Mouse (Mus musculus): ENCODE measurements around the gene Dolk. TPM values are rescaled to one million over a fixed set of nuclear protein-coding genes. Genes with fewer than 3 reads are reported as not detected.

Dolk gene
- polyA plus RNA-seq, 1 experiment: 29.6 TPM

DNA sequence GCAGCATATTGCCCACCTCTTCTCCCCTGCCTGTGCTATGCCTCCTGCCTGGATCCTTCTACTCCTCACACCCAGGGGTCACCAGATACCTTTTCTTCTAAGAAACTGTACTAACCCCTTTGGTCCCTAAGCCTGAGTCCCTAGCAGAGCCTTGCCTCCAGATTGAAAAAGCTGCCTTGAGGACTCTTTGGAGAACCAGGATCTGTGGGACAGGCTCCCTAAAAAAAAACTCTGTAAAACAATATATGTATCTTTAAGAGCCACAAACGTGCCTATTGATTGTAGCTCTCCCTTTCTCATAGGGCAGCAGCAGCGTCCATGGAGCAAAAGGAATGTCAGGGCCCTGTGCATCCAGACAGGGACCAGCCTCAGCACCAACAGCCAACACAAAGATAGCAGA, 45.9 kb downstream of the Dolk start, which contains the start of gene Gm28035:
TSS of gene Gm28035 (plus strand) at position 301 of the 400 bp plus-strand sequence.
- H3K4me1 ChIP-seq (ENCODE audit: control insufficient read depth, insufficient read depth, low read length): peaks cover 25% of the 10 kb centered on the region
- no peak for DNase-seq
- no peaks in the 10 kb centered on the region for H3K27me3 ChIP-seq (replicated peaks; ENCODE audit: control insufficient read depth, insufficient read depth, low read length)
- whole genome bisulfite sequencing: 67% methylated on average over 2 of the region's 2 CpGs
- H3K4me3 ChIP-seq (ENCODE audit: insufficient read depth, low read depth, low read length): peak within 1 kb of the TSS; percentile 8
- H3K36me3 ChIP-seq (ENCODE audit: control insufficient read depth, insufficient read depth, low read length): 0 out of 2 replicates have a peak, but pooled peaks cover 2% of the 10 kb centered on the region
- H3K27ac ChIP-seq (ENCODE audit: insufficient read depth, low read depth, low read length): peak within 1 kb of the TSS; percentile 94
- TF ChIP-seq POLR2A (IDR thresholded peaks at IDR 0.05; ENCODE audit: low read depth, low read length) (no peak), CTCF (conservative IDR thresholded peaks at IDR 0.05; ENCODE audit: insufficient read depth, insufficient read length, low read depth, low read length) (no peak)

DNA sequence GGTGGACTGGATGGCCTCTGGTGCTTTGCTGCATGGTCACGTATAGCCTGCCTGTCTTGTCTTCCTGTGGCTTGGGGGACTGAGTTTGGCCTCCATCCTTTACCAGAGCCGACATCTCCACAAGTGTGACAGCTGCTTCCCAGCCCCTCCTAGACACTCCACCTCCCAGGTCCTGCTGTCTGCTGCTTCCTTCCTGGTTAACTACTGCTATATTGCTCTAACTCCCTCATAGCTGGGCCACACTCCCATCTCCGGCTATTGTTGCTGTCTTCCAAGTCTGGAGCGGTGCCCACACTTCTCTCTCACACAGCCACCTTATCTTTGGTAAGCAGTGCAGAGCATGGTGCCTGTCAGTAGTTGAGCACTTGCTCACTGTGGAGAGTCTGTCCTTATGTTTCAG, 46.4 kb downstream of the Dolk start:
- Histone ChIP-seq H3K36me3 (ENCODE audit: control insufficient read depth, insufficient read depth, low read length) (0 out of 2 replicates have a peak, but pooled peaks cover 2% of the 10 kb centered on the region), H3K27ac (ENCODE audit: insufficient read depth, low read depth, low read length) (peak overlapping the region; percentile 94), H3K4me1 (ENCODE audit: control insufficient read depth, insufficient read depth, low read length) (peaks cover 25% of the 10 kb centered on the region), H3K27me3 (replicated peaks; ENCODE audit: control insufficient read depth, insufficient read depth, low read length) (no peaks in the 10 kb centered on the region), H3K4me3 (ENCODE audit: insufficient read depth, low read depth, low read length) (peak overlapping the region; percentile 8; the same call in 1 of the 2 replicates)
- TF ChIP-seq CTCF (conservative IDR thresholded peaks at IDR 0.05; ENCODE audit: insufficient read depth, insufficient read length, low read depth, low read length): no peak
- peak; percentile 21 for TF ChIP-seq POLR2A (IDR thresholded peaks at IDR 0.05; ENCODE audit: low read depth, low read length)
- DNase-seq: peak; percentile 88
- WGBS: 38% methylated on average over 4 of the region's 4 CpGs

DNA sequence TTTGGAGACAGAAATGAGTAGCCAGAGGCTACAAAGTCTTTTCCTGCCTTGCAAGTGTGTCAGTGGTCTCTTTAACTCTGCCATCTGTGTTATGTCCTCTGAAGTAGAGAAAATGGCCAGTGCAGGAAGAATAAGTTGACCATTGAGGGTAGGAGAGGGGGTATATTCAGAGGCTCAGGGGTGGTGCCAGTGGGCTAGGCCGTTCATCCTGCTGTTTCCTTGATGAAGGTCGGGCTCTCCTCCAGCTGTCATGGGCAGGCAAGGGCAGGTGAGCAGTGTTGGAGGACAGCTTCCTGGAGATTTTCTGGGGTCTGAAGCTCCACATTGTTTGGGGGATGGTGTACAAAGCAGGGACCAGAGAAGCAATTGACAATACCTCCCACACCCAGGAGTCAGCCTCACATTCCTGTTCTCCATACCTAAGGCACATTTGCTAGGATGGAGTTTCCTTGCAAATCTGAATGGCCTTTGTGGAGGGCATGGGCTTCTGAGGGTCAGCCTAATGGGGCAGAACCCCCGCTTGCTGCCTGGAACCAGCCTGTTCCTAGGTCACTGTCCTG, 47.1 kb downstream of the Dolk start:
- peak overlapping the region; percentile 94 for H3K27ac ChIP-seq (ENCODE audit: insufficient read depth, low read depth, low read length)
- WGBS: 29% methylated on average over 3 of the region's 3 CpGs
- TF ChIP-seq CTCF (conservative IDR thresholded peaks at IDR 0.05; ENCODE audit: insufficient read depth, insufficient read length, low read depth, low read length): no peak
- no peak for TF ChIP-seq POLR2A (IDR thresholded peaks at IDR 0.05; ENCODE audit: low read depth, low read length)
- no peaks in the 10 kb centered on the region for H3K27me3 ChIP-seq (replicated peaks; ENCODE audit: control insufficient read depth, insufficient read depth, low read length)
- no peak for DNase-seq
- H3K4me3 ChIP-seq (ENCODE audit: insufficient read depth, low read depth, low read length): peak overlapping the region; percentile 93
- H3K4me1 ChIP-seq (ENCODE audit: control insufficient read depth, insufficient read depth, low read length): peaks cover 23% of the 10 kb centered on the region
- 0 out of 2 replicates have a peak, but pooled peaks cover 2% of the 10 kb centered on the region for H3K36me3 ChIP-seq (ENCODE audit: control insufficient read depth, insufficient read depth, low read length)

DNA sequence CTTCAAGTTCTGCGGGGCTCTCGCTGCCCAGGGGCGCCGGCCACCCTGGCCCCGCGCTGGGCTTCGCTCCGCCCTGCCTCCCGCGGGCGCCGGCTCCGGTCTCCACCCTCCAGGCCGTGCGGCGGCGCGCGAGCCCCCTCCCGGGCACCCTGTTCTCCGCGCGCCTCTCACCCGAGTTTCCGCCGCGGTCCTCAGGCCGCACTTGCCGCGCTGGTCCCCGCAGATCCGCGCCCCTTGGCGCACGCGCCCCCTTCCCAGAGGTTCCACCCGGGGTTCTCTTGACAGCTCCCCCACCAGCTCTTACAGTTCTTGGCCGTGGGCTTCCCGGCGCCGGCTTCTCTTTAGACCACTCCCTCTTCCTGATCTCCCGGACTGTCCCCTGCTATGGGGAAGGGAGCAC, 48.3 kb downstream of the Dolk start:
- peaks cover 17% of the 10 kb centered on the region; the same call in 1 of the 2 replicates for H3K4me1 ChIP-seq (ENCODE audit: control insufficient read depth, insufficient read depth, low read length)
- TF ChIP-seq CTCF (conservative IDR thresholded peaks at IDR 0.05; ENCODE audit: insufficient read depth, insufficient read length, low read depth, low read length): no peak
- no peak for TF ChIP-seq POLR2A (IDR thresholded peaks at IDR 0.05; ENCODE audit: low read depth, low read length)
- 0 out of 2 replicates have a peak, but pooled peaks cover 2% of the 10 kb centered on the region for H3K36me3 ChIP-seq (ENCODE audit: control insufficient read depth, insufficient read depth, low read length)
- DNase-seq: peak; percentile 83
- H3K27ac ChIP-seq (ENCODE audit: insufficient read depth, low read depth, low read length): peak overlapping the region; percentile 94
- WGBS: under 1% methylated on average over 41 of the region's 42 CpGs
- H3K4me3 ChIP-seq (ENCODE audit: insufficient read depth, low read depth, low read length): peak overlapping the region; percentile 93
- H3K27me3 ChIP-seq (replicated peaks; ENCODE audit: control insufficient read depth, insufficient read depth, low read length): no peaks in the 10 kb centered on the region

DNA sequence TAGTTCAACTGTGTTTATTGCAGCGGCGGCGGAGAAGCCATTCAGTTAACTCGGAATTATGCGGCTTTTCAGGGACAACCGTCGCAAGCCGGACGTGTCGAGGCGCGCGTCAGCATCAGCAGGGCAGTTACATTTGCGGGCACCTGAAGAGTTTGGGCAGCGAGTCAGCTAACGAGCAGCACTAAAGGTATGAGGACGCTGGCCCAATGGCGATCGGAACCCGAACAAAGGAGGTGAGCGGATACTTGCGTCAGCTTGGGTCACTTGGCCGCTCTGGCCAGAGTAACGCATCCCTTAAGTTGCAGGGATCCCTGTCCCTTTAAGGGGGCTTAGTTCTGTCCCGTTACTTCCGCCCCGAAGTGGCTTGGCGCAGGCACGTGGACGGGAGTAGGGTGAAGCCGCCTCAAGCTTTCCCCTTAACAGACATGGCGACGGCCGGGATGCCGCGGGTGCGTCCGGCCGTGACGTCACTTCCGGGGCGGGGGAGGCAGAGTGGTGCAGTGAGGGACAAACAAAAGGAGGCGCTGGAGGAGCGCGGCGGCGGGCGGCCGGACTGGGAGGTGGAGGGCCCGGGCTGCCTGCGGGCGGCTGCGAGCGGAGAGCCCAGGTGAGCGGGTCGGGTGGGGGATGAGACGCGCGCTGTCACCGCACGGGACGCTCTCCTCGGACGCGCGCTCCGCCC, 48.8 kb downstream of the Dolk start, which contains the start of gene Lrrc8a:
TSS of gene Lrrc8a (plus strand) at position 517 of the 682 bp plus-strand sequence.
- WGBS: under 1% methylated on average over 67 of the region's 67 CpGs
- TF ChIP-seq CTCF (conservative IDR thresholded peaks at IDR 0.05; ENCODE audit: insufficient read depth, insufficient read length, low read depth, low read length) (peak; percentile 32; the same call in 1 of the 2 replicates), POLR2A (IDR thresholded peaks at IDR 0.05; ENCODE audit: low read depth, low read length) (no peak)
- Histone ChIP-seq H3K36me3 (ENCODE audit: control insufficient read depth, insufficient read depth, low read length) (0 out of 2 replicates have a peak, but pooled peaks cover 2% of the 10 kb centered on the region), H3K4me1 (ENCODE audit: control insufficient read depth, insufficient read depth, low read length) (peaks cover 17% of the 10 kb centered on the region; the same call in 1 of the 2 replicates), H3K27ac (ENCODE audit: insufficient read depth, low read depth, low read length) (peak within 1 kb of the TSS; percentile 94), H3K27me3 (replicated peaks; ENCODE audit: control insufficient read depth, insufficient read depth, low read length) (no peaks in the 10 kb centered on the region), H3K4me3 (ENCODE audit: insufficient read depth, low read depth, low read length) (peak within 1 kb of the TSS; percentile 93)
- peak; percentile 100 for DNase-seq

DNA sequence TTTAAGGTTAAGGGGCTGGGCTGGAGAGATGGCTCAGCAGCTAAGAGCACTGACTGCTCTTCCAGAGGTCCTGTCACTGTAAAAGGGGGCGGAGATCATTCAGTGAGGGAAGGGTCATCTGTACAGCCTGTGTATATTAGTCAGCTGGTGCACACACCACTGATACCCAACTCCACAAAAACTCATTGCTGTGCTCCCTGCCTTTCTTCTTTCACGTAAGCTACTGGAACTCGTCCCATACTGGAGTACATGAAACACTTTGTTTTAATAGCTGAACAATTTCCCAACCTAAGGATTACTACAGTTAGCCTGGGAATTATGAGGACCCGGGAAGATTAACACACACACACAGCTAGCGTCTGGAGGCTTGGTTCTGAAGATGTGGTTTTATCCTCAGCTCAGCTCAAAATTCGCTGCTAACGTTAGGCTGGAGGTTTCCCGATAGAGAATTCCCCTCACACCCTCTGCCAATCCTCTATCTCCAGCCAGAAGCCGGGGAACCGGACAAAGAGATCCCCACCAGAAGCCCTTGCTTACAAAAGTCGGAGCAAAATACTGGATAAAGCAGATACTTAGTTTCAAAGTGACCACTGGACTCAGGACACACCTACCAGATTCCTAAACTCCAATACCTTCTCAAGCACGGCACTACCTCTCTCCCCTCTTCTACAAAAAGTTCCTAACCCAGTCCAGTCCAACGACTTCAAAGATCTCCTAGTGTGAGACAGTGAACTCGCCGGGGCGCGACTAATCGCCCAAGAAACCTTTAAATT, 49.5 kb downstream of the Dolk start:
- Histone ChIP-seq H3K27ac (ENCODE audit: insufficient read depth, low read depth, low read length) (peak overlapping the region; percentile 74), H3K27me3 (replicated peaks; ENCODE audit: control insufficient read depth, insufficient read depth, low read length) (no peaks in the 10 kb centered on the region), H3K36me3 (ENCODE audit: control insufficient read depth, insufficient read depth, low read length) (0 out of 2 replicates have a peak, but pooled peaks cover 2% of the 10 kb centered on the region), H3K4me1 (ENCODE audit: control insufficient read depth, insufficient read depth, low read length) (peaks cover 17% of the 10 kb centered on the region; the same call in 1 of the 2 replicates), H3K4me3 (ENCODE audit: insufficient read depth, low read depth, low read length) (peak overlapping the region; percentile 70)
- TF ChIP-seq CTCF (conservative IDR thresholded peaks at IDR 0.05; ENCODE audit: insufficient read depth, insufficient read length, low read depth, low read length) (no peak), POLR2A (IDR thresholded peaks at IDR 0.05; ENCODE audit: low read depth, low read length) (no peak)
- WGBS: 2% methylated on average over 18 of the region's 18 CpGs
- no peak for DNase-seq
